Mouse (Mus musculus) liver, embryonic 14.5 days (tissue): ENCODE measurements around the gene Auts2. TPM values are rescaled to one million over a fixed set of nuclear protein-coding genes. Genes with fewer than 3 reads are reported as not detected.

Experiments used
- ATAC-seq: fragments of 200-750 bp; cut with Nextera tagmentation; 2 replicates; pipeline ENCODE4 v1.8.0; 2017; ENCODE audit warnings: moderate number of reproducible peaks, mild to moderate bottlenecking, moderate library complexity; ENCODE audit not compliant: insufficient read depth
- DNase-seq, 3 experiments: peaks; one replicate each; pipeline ENCODE4 v3.0.0-alpha.2; 2012 to 2013; ENCODE audit warnings: low read depth in 3 of 3, low spot score in 3 of 3
- H3K27ac ChIP-seq: fragments of 300-500 bp; sonication (generic); 2 replicates; pipeline ENCODE4 v1.5.1; 2014; ENCODE audit warnings: moderate library complexity, mild to moderate bottlenecking, control low read depth, inconsistent platforms
- H3K27me3 ChIP-seq: fragments of 300-500 bp; sonication (generic); 2 replicates; pipeline ENCODE4 v1.6.1; 2014; ENCODE audit warnings: mild to moderate bottlenecking, low read length, moderate library complexity; ENCODE audit not compliant: control insufficient read depth, insufficient read depth
- H3K36me3 ChIP-seq: fragments of 300-500 bp; sonication (generic); replicated peaks from 2 replicates; pipeline ENCODE4 v1.6.1; 2014; ENCODE audit warnings: low read depth; ENCODE audit not compliant: control insufficient read depth, insufficient read depth
- H3K4me1 ChIP-seq, 2 experiments: fragments of 200-500 bp in 1 of 2; fragments of 300-500 bp in 1 of 2; sonication (generic) in 1 of 2; replicated peaks; 2 replicates each; pipeline ENCODE4 v1.6.1; 2012 to 2014; ENCODE audit warnings: antibody characterized with exemption in 1 of 2, inconsistent platforms in 1 of 2, low read length in 1 of 2; ENCODE audit not compliant: control insufficient read depth in 2 of 2, insufficient read depth in 2 of 2
- H3K4me2 ChIP-seq: fragments of 300-500 bp; sonication (generic); 2 replicates; pipeline ENCODE4 v1.6.1; 2014; ENCODE audit warnings: low read depth, mild to moderate bottlenecking, control low read depth, moderate library complexity
- H3K4me3 ChIP-seq, 2 experiments: fragments of 200-500 bp in 1 of 2; fragments of 300-500 bp in 1 of 2; sonication (generic) in 1 of 2; 2 replicates each; pipeline ENCODE4 v1.5.1; 2012 to 2014; ENCODE audit warnings: low read depth in 2 of 2, low read length in 2 of 2, mild to moderate bottlenecking in 2 of 2, control low read depth in 1 of 2, inconsistent platforms in 1 of 2, moderate library complexity in 1 of 2; ENCODE audit not compliant: insufficient read depth in 1 of 2
- H3K9ac ChIP-seq: fragments of 300-500 bp; sonication (generic); replicated peaks from 2 replicates; pipeline ENCODE4 v1.6.1; 2014; ENCODE audit warnings: mild to moderate bottlenecking, control low read depth, moderate library complexity
- H3K9me3 ChIP-seq: fragments of 300-500 bp; sonication (generic); 2 replicates; pipeline ENCODE4 v1.6.1; 2016; ENCODE audit warnings: low read length, mixed read lengths; ENCODE audit not compliant: control insufficient read depth
- CTCF ChIP-seq: IDR thresholded peaks from 2 replicates; pipeline ENCODE4 v1.5.1; 2016; ENCODE audit warnings: antibody characterized with exemption, low read depth, control low read depth
- EP300 ChIP-seq: IDR thresholded peaks from 2 replicates; pipeline ENCODE4 v1.6.1; 2016; ENCODE audit warnings: antibody characterized with exemption, low read depth
- WGBS: fragments of 180-500 bp; shearing (Covaris S2); extraction: QIAGEN DNeasy Blood & Tissue Kit; methylation state at CpG from one replicate; pipeline ENCODE4 v1.1.7; 2014; ENCODE audit not compliant: insufficient replicate concordance; 5-methylcytosine and 5-hydroxymethylcytosine counted together
- polyA plus RNA-seq, 2 experiments: library from polyadenylated mRNA; depleted of rRNA in 1 of 2; stranded (reverse) in 1 of 2; unstranded in 1 of 2; fragments of >200 nt; fragmentation: Nextera tagmentation in 1 of 2; extraction: Ambion mirVana in 1 of 2; gene quantifications; 2 replicates each; pipeline versions ENCODE4 v1.2.1 to v1.2.3; 2012 to 2014

Auts2 gene
- polyA plus RNA-seq, 2 experiments = 0.77 to 1.6 TPM

DNA sequence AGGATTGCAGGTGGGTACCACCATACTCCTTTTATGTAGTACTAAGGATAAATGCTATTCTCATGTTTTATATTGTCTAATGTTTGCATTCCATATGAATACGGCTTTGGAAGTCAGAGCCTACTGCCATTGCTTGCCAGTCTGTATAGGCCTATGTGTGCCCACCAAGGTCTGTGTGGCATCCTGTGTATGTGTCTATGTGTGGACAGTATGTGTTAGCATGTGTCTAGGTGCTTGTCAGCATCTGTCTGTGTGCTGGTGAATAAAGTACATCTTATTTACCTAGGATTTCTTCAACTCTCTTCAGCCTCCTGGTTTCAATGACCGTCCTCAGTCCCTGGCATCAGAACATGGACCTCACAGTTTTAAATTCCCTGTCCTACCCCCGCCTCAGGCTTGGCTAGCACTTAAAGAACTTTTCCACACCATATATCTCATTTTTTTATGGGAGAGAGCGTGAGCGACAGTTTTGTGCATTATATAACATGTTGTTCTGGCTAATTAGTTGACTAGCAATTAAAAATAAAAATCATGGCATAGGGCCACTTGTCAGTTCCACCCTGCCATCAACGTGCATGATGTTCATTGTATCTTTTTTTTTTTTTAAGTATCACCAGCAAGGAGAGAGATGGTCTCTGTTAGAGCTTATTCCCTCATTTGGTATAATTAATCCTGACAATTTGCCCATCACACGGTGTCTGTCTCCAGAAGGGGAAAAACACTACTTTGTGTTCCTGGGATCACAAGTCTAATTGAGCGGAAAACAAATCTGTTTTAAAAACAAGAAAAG lies 587.7 kb downstream of the Auts2 start:
- DNase-seq = no peak
- WGBS = 62% methylated on average over 8 of the region's 8 CpGs

DNA sequence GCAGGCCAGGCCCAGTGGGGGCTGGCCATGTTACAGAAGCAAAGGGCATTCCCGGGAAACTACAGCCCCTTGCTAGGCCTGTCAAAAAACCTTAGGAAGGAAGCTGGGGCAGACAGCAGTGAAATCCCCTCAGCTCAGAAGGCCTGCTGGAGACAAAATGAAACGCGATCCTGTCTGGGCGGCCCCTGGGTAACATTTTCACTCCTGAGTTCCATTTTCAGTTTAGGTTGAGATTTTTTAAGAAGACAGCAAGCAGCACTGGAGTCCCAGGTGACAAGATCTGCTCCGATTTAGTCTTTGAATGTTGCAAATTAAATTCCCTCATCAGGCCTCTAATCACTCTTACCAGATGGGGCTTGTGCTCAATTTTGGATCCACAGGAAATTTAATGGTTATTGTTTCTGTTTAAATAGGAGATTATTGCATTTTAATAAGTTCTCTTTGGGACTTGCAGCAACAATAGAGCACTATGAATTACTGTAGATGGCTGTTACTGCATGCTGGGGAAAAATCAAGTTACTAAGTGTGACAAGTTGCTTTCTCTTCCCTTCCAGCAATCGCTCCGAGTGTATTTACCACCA lies 594.5 kb downstream of the Auts2 start:
- no peak overlapping the region for H3K9ac ChIP-seq
- no peaks in the 10 kb centered on the region for H3K27me3 ChIP-seq
- ATAC-seq (no peak), DNase-seq (no peak)
- no peak overlapping the region for H3K4me3 ChIP-seq
- no peak overlapping the region for H3K4me2 ChIP-seq
- H3K36me3 ChIP-seq = no peaks in the 10 kb centered on the region
- no peaks in the 10 kb centered on the region for H3K9me3 ChIP-seq
- H3K4me1 ChIP-seq = no peaks in the 10 kb centered on the region
- H3K27ac ChIP-seq = no peak overlapping the region
- WGBS = 71% methylated on average over 7 of the region's 7 CpGs
- TF ChIP-seq CTCF = no peak

More for the DNA sequence above, 587.7 kb downstream of the Auts2 start:
- no peak overlapping the region for H3K4me2 ChIP-seq
- no peak overlapping the region for H3K9ac ChIP-seq
- no peak overlapping the region for H3K4me3 ChIP-seq
- no peaks in the 10 kb centered on the region for H3K9me3 ChIP-seq
- no peaks in the 10 kb centered on the region for H3K36me3 ChIP-seq
- ATAC-seq = no peak
- peaks cover 0 to 10% of the 10 kb centered on the region in 2 experiments; a peak in 1 of 4 replicates for H3K4me1 ChIP-seq
- TF ChIP-seq EP300 (no peak), CTCF (no peak)
- H3K27me3 ChIP-seq = no peaks in the 10 kb centered on the region
- no peak overlapping the region for H3K27ac ChIP-seq

DNA sequence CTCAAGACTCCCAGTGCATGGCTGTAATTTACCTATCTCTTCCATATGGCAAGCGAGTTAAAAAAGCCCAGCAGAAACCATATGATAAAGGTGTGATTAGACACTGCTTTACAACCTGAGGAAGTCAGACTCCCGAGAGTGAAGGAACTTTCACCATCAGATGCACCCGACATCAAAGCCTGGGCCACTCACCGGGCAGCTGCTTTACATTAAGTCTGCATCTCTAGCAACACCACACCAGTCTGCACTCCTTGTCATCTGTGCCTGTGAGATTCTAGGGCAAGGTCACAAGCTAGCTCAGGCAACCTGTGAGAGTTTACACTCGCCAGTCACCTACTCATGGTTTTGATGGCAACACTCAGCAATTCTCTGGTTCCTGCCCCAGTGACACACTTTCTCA lies 596.3 kb downstream of the Auts2 start:
- Histone ChIP-seq H3K9me3 (no peaks in the 10 kb centered on the region), H3K36me3 (no peaks in the 10 kb centered on the region), H3K4me1 (no peaks in the 10 kb centered on the region), H3K4me3 (no peak overlapping the region), H3K9ac (no peak overlapping the region), H3K27me3 (no peaks in the 10 kb centered on the region), H3K4me2 (no peak overlapping the region), H3K27ac (no peak overlapping the region)
- DNase-seq (no peak), ATAC-seq (no peak)
- TF ChIP-seq EP300 (no peak), CTCF (no peak)
- WGBS = 55% methylated on average over 5 of the region's 5 CpGs

DNA sequence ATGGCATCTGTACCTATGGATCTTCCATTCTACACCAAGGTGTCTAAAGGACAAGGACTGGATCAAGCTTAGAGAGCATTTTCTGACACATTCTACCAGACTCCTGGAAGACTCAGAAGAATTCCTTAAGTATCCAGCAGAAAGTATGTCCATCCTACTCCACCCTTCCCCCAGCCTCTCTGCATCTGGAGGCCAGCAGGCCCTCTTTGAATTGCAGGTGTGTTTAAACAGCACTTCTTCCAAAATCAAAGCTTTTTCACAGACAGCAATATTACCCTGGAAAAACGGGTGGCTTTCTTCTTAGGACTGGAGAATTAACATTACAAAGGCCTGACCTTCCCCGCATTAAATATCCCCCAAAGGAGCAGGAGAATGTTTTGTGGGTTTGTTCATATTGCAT lies 598.4 kb downstream of the Auts2 start:
- Histone ChIP-seq H3K4me3 (no peak overlapping the region), H3K27me3 (no peaks in the 10 kb centered on the region), H3K4me1 (no peaks in the 10 kb centered on the region), H3K36me3 (no peaks in the 10 kb centered on the region), H3K9me3 (no peaks in the 10 kb centered on the region), H3K9ac (no peak overlapping the region), H3K27ac (no peak overlapping the region), H3K4me2 (no peak overlapping the region)
- ATAC-seq = no peak
- DNase-seq = no peak
- TF ChIP-seq CTCF (no peak), EP300 (no peak)
- 52% methylated on average over 2 of the region's 2 CpGs for WGBS

DNA sequence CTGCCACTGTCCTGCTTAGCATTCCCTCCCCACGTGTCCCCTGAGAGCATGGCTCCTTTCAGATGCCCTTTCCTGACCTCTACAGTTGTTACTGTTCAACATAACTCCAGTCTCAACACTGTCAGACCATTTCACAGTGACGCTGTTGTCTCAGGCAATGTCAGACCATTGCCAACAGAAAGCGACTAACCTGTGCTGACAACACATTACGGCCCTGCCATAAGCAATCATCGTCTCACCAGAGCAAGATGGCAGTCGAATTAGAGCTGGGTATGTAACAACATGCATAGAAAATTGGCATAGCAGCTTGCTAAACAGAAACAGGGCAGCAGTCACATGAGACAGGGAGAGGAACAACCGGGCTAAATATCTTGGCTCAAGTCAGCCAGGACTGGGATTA lies 614.4 kb downstream of the Auts2 start:
- Histone ChIP-seq H3K27me3 (no peaks in the 10 kb centered on the region), H3K4me1 (no peaks in the 10 kb centered on the region), H3K9ac (no peak overlapping the region), H3K4me2 (no peak overlapping the region), H3K27ac (no peak overlapping the region), H3K9me3 (no peaks in the 10 kb centered on the region), H3K36me3 (no peaks in the 10 kb centered on the region), H3K4me3 (no peak overlapping the region)
- TF ChIP-seq CTCF = no peak
- no peak for TF ChIP-seq EP300
- ATAC-seq (no peak), DNase-seq (no peak)
- 67% methylated on average over 7 of the region's 7 CpGs for WGBS
